Mouse (Mus musculus): ENCODE data around the gene Ift46. TPM values are rescaled to one million over a fixed set of nuclear protein-coding genes. Genes with fewer than 3 reads are reported as not detected.

Ift46 gene
- total and polyA plus RNA-seq, 3 experiments = 30.2 to 51.9 TPM; not detected in 1

GRCm38 (mm10) chr9:44719632-44720357 is 47.9 kb upstream of the Ift46 start:
- no peak for DNase-seq (ENCODE audit: low read depth, low spot score)
- H3K27me3 ChIP-seq (ENCODE audit: control insufficient read depth in 1 of 2, insufficient read depth in 2 of 2, low read length in 2 of 2) = no peaks in the 10 kb centered on the region
- H3K27ac ChIP-seq (ENCODE audit: control insufficient read depth, low read depth, low read length) = no peak overlapping the region
- peaks cover 32 to 50% of the 10 kb centered on the region in 2 experiments for H3K4me1 ChIP-seq (ENCODE audit: control insufficient read depth in 1 of 2, insufficient read depth in 2 of 2, low read length in 2 of 2)
- H3K9ac ChIP-seq (ENCODE audit: control insufficient read depth, low read depth, low read length, poor library complexity, severe bottlenecking) = no peak overlapping the region
- no peaks in the 10 kb centered on the region; the same call in 1 of the 2 replicates for H3K79me2 ChIP-seq (ENCODE audit: control insufficient read depth, insufficient read depth, low read length, poor library complexity)
- peaks cover 0 to 31% of the 10 kb centered on the region in 2 experiments; a peak in 2 of 4 replicates for H3K36me3 ChIP-seq (ENCODE audit: control insufficient read depth in 1 of 2, insufficient read depth in 2 of 2, low read length in 2 of 2)
- H3K9me3 ChIP-seq (replicated peaks; ENCODE audit: insufficient read depth, low read length) = no peaks in the 10 kb centered on the region
- no peak for TF ChIP-seq MAFK (IDR thresholded peaks at IDR 0.05; ENCODE audit: borderline replicate concordance, low read depth, low read length)
- TF ChIP-seq SIN3A (IDR thresholded peaks at IDR 0.05; ENCODE audit: low read length) = no peak
- no peak for TF ChIP-seq UBTF (IDR thresholded peaks at IDR 0.05; ENCODE audit: borderline replicate concordance, insufficient read depth, low read depth, low read length)
- TF ChIP-seq RCOR1 (IDR thresholded peaks at IDR 0.05; ENCODE audit: low read depth, low read length) = no peak
- no peak for TF ChIP-seq SMC3 (IDR thresholded peaks at IDR 0.05; ENCODE audit: low read depth, low read length)
- no peak for TF ChIP-seq E2F4 (IDR thresholded peaks at IDR 0.05; ENCODE audit: borderline replicate concordance, low read depth, low read length)
- TF ChIP-seq POLR2A (IDR thresholded peaks at IDR 0.05; ENCODE audit: control insufficient read depth in 1 of 2, insufficient read depth in 1 of 2, low read depth in 1 of 2, low read length in 2 of 2, poor library complexity in 1 of 2) = no peak
- no peak for TF ChIP-seq ETS1 (IDR thresholded peaks at IDR 0.05; ENCODE audit: low read depth, low read length)
- TF ChIP-seq CTCF (IDR thresholded peaks at IDR 0.05 in 2 of 3, conservative IDR thresholded peaks at IDR 0.05 in 1 of 3; ENCODE audit: control insufficient read depth in 1 of 3, insufficient read depth in 1 of 3, low read depth in 2 of 3, low read length in 3 of 3, poor library complexity in 1 of 3, severe bottlenecking in 1 of 3) = no peak
- no peak for TF ChIP-seq NELFE (IDR thresholded peaks at IDR 0.05; ENCODE audit: low read depth, low read length)
- TF ChIP-seq POLR2AphosphoS5 (IDR thresholded peaks at IDR 0.05; ENCODE audit: borderline replicate concordance, low read depth, low read length) = no peak
- no peak for TF ChIP-seq ELF1 (IDR thresholded peaks at IDR 0.05; ENCODE audit: low read depth, low read length)
- TF ChIP-seq MAX (IDR thresholded peaks at IDR 0.05; ENCODE audit: low read length) = no peak
- TF ChIP-seq TAL1 (IDR thresholded peaks at IDR 0.05; ENCODE audit: low read length) = no peak
- no peak for TF ChIP-seq EP300 (IDR thresholded peaks at IDR 0.05; ENCODE audit: low read depth in 1 of 2, low read length in 2 of 2)
- no peak for TF ChIP-seq GABPA (IDR thresholded peaks at IDR 0.05; ENCODE audit: low read depth, low read length)
- TF ChIP-seq NRF1 (IDR thresholded peaks at IDR 0.05; ENCODE audit: insufficient read depth, low read depth, low read length, poor library complexity, severe bottlenecking) = no peak
- H3K4me3 ChIP-seq (ENCODE audit: control insufficient read depth in 1 of 2, insufficient read depth in 1 of 2, low read depth in 2 of 2, low read length in 2 of 2) = peak overlapping the region in 1 of 2 experiments; percentile 76; a peak in 2 of 4 replicates

- DNase-seq (ENCODE audit: low read depth, low spot score) = peak; percentile 35
- Histone ChIP-seq H3K9me3 (replicated peaks; ENCODE audit: insufficient read depth, low read length) (no peaks in the 10 kb centered on the region), H3K36me3 (ENCODE audit: control insufficient read depth in 1 of 2, insufficient read depth in 2 of 2, low read length in 2 of 2) (peaks cover 0 to 31% of the 10 kb centered on the region in 2 experiments; a peak in 2 of 4 replicates), H3K4me3 (ENCODE audit: control insufficient read depth in 1 of 2, insufficient read depth in 1 of 2, low read depth in 2 of 2, low read length in 2 of 2) (peak overlapping the region; percentile 67 to 76), H3K4me1 (ENCODE audit: control insufficient read depth in 1 of 2, insufficient read depth in 2 of 2, low read length in 2 of 2) (peaks cover 32 to 50% of the 10 kb centered on the region in 2 experiments), H3K27me3 (ENCODE audit: control insufficient read depth in 1 of 2, insufficient read depth in 2 of 2, low read length in 2 of 2) (no peaks in the 10 kb centered on the region), H3K9ac (ENCODE audit: control insufficient read depth, low read depth, low read length, poor library complexity, severe bottlenecking) (peak overlapping the region; percentile 74), H3K27ac (ENCODE audit: control insufficient read depth, low read depth, low read length) (no peak overlapping the region), H3K79me2 (ENCODE audit: control insufficient read depth, insufficient read depth, low read length, poor library complexity) (no peaks in the 10 kb centered on the region; the same call in 1 of the 2 replicates)
- TF ChIP-seq JUND (IDR thresholded peaks at IDR 0.05; ENCODE audit: low read depth, low read length) = no peak
- no peak for TF ChIP-seq TAL1 (IDR thresholded peaks at IDR 0.05; ENCODE audit: low read length)
- TF ChIP-seq CTCF (IDR thresholded peaks at IDR 0.05 in 2 of 3, conservative IDR thresholded peaks at IDR 0.05 in 1 of 3; ENCODE audit: control insufficient read depth in 1 of 3, insufficient read depth in 1 of 3, low read depth in 2 of 3, low read length in 3 of 3, poor library complexity in 1 of 3, severe bottlenecking in 1 of 3) = no peak
- no peak for TF ChIP-seq MEF2A (IDR thresholded peaks at IDR 0.05; ENCODE audit: extremely low read depth, insufficient replicate concordance, low read depth, low read length, poor library complexity, severe bottlenecking)
- no peak for TF ChIP-seq ELF1 (IDR thresholded peaks at IDR 0.05; ENCODE audit: low read depth, low read length)
- TF ChIP-seq MYC (IDR thresholded peaks at IDR 0.05; ENCODE audit: low read depth, low read length) = no peak
- no peak for TF ChIP-seq TBP (IDR thresholded peaks at IDR 0.05; ENCODE audit: low read depth, low read length)
- TF ChIP-seq NRF1 (IDR thresholded peaks at IDR 0.05; ENCODE audit: insufficient read depth, low read depth, low read length, poor library complexity, severe bottlenecking) = no peak
- no peak for TF ChIP-seq POLR2AphosphoS2 (IDR thresholded peaks at IDR 0.05; ENCODE audit: low read length)
- TF ChIP-seq MXI1 (IDR thresholded peaks at IDR 0.05; ENCODE audit: low read depth, low read length) = no peak; the same call in 1 of the 2 replicates
- no peak for TF ChIP-seq RAD21 (IDR thresholded peaks at IDR 0.05; ENCODE audit: low read depth, low read length)
- no peak for TF ChIP-seq UBTF (IDR thresholded peaks at IDR 0.05; ENCODE audit: borderline replicate concordance, insufficient read depth, low read depth, low read length)
- TF ChIP-seq SIN3A (IDR thresholded peaks at IDR 0.05; ENCODE audit: low read length) = no peak
- TF ChIP-seq MAFK (IDR thresholded peaks at IDR 0.05; ENCODE audit: borderline replicate concordance, low read depth, low read length) = no peak
- no peak for TF ChIP-seq MYB (IDR thresholded peaks at IDR 0.05; ENCODE audit: low read depth, low read length)
Measured at GRCm38 (mm10) chr9:44720358-44721153, 47.2 kb upstream of the Ift46 start.
